Mouse (Mus musculus) CD4-positive, CD25-positive, alpha-beta regulatory T cell, adult 2 months (primary cell): ENCODE data around the gene Rhbdf1.

Source experiments
- DNase-seq: peaks from one replicate; pipeline ENCODE4 v3.0.0-alpha.2; 2012; ENCODE audit warnings: low read depth, low spot score

The Rhbdf1 gene

GRCm38 (mm10) chr11:32221951-32222409 is at the start of gene Rhbdf1:
Gene Rhbdf1 (minus strand): TSS chr11:32222300.
- DNase-seq: peak; percentile 42

GRCm38 (mm10) chr11:32271178-32271577 is 49.1 kb upstream of the Rhbdf1 start:
- DNase-seq: no peak

- no peak for DNase-seq
Measured at GRCm38 (mm10) chr11:32268952-32269351, 46.9 kb upstream of the Rhbdf1 start.

- no peak for DNase-seq
Measured at GRCm38 (mm10) chr11:32267964-32268363, 45.9 kb upstream of the Rhbdf1 start.

- DNase-seq: peak; percentile 98
Measured at GRCm38 (mm10) chr11:32267188-32267884, 45.2 kb upstream of the Rhbdf1 start, which contains the start of gene Nprl3. Gene Nprl3 (minus strand): TSS chr11:32267707.

GRCm38 (mm10) chr11:32266776-32267175 is 44.7 kb upstream of the Rhbdf1 start:
- peak; percentile 13 for DNase-seq

GRCm38 (mm10) chr11:32266194-32266593 is 44.1 kb upstream of the Rhbdf1 start:
- no peak for DNase-seq

GRCm38 (mm10) chr11:32265117-32265738 is 43.1 kb upstream of the Rhbdf1 start:
- peak; percentile 7 for DNase-seq

GRCm38 (mm10) chr11:32262674-32263415 is 40.7 kb upstream of the Rhbdf1 start:
- DNase-seq: no peak

- no peak for DNase-seq
Measured at GRCm38 (mm10) chr11:32256566-32256965, 34.5 kb upstream of the Rhbdf1 start.

- DNase-seq: no peak
Measured at GRCm38 (mm10) chr11:32256146-32256545, 34.0 kb upstream of the Rhbdf1 start.

- no peak for DNase-seq
Measured at GRCm38 (mm10) chr11:32253121-32253520, 31.0 kb upstream of the Rhbdf1 start.

- DNase-seq: no peak
Measured at GRCm38 (mm10) chr11:32250880-32251763, 29.0 kb upstream of the Rhbdf1 start.

- DNase-seq: no peak
Measured at GRCm38 (mm10) chr11:32248350-32248749, 26.2 kb upstream of the Rhbdf1 start.

GRCm38 (mm10) chr11:32247068-32247467 is 25.0 kb upstream of the Rhbdf1 start:
- DNase-seq: no peak

- no peak for DNase-seq
Measured at GRCm38 (mm10) chr11:32245614-32246013, 23.5 kb upstream of the Rhbdf1 start.

GRCm38 (mm10) chr11:32244617-32245016 is 22.5 kb upstream of the Rhbdf1 start:
- no peak for DNase-seq

- no peak for DNase-seq
Measured at GRCm38 (mm10) chr11:32244064-32244463, 22.0 kb upstream of the Rhbdf1 start.

GRCm38 (mm10) chr11:32243205-32243955 is 21.3 kb upstream of the Rhbdf1 start:
- DNase-seq: no peak

GRCm38 (mm10) chr11:32242209-32242608 is 20.1 kb upstream of the Rhbdf1 start:
- no peak for DNase-seq

- no peak for DNase-seq
Measured at GRCm38 (mm10) chr11:32241391-32241790, 19.3 kb upstream of the Rhbdf1 start.
